Mouse (Mus musculus) CH12.LX (cell line): ENCODE data around the gene Cep97. TPM values are rescaled to one million over a fixed set of nuclear protein-coding genes. Genes with fewer than 3 reads are reported as not detected.
A peak's percentile ranks its signal among the peaks of the same experiment; 100 is the strongest.

Experiments used
- DNase-seq: peaks from one replicate; pipeline ENCODE4 v3.0.0-alpha.2; 2013; ENCODE audit errors: extremely low read depth
- H3K27ac ChIP-seq: 2 replicates; pipeline ENCODE4 v1.5.1; 2012; ENCODE audit warnings: low read depth, mild to moderate bottlenecking, control low read depth, moderate library complexity; ENCODE audit not compliant: insufficient read depth
- H3K27me3 ChIP-seq: replicated peaks from 2 replicates; pipeline ENCODE3; 2012; ENCODE audit warnings: inconsistent platforms
- H3K36me3 ChIP-seq, 2 experiments: replicated peaks in 1 of 2; 2 replicates each; pipeline versions ENCODE3 to v1.6.1; 2012; ENCODE audit warnings: inconsistent platforms in 1 of 2, low read length in 1 of 2, mild to moderate bottlenecking in 1 of 2, mixed read lengths in 1 of 2, moderate library complexity in 1 of 2; ENCODE audit not compliant: control insufficient read depth in 1 of 2, insufficient read depth in 1 of 2
- H3K4me1 ChIP-seq, 2 experiments: 2 replicates each; pipeline ENCODE4 v1.6.1; 2012; ENCODE audit warnings: inconsistent platforms in 1 of 2, moderate library complexity in 1 of 2; ENCODE audit not compliant: insufficient read depth in 2 of 2, control insufficient read depth in 1 of 2
- H3K4me2 ChIP-seq: 2 replicates; pipeline ENCODE4 v1.6.1; 2012; ENCODE audit warnings: low read depth, mild to moderate bottlenecking, control low read depth; ENCODE audit not compliant: poor library complexity, insufficient read depth, severe bottlenecking
- H3K4me3 ChIP-seq, 3 experiments: fragments of 150-350 bp in 1 of 3; sonication (generic) in 1 of 3; replicated peaks in 1 of 3; 2 replicates each; pipeline versions ENCODE3 to v1.5.1; 2011 to 2012; ENCODE audit warnings: low read depth in 2 of 3, low read length in 2 of 3, mild to moderate bottlenecking in 2 of 3, moderate library complexity in 2 of 3, control low read depth in 1 of 3, improper control_type of control experiment in 1 of 3, inconsistent platforms in 1 of 3, mixed read lengths in 1 of 3; ENCODE audit not compliant: poor library complexity in 1 of 3
- H3K79me2 ChIP-seq: replicated peaks from 2 replicates; pipeline ENCODE4 v1.6.1; 2012; ENCODE audit warnings: mild to moderate bottlenecking, moderate library complexity; ENCODE audit not compliant: control insufficient read depth, poor library complexity, insufficient read depth, severe bottlenecking; ENCODE audit errors: extremely low read depth
- H3K9ac ChIP-seq: 2 replicates; pipeline ENCODE4 v1.6.1; 2012; ENCODE audit warnings: low read depth, mild to moderate bottlenecking, control low read depth, moderate library complexity; ENCODE audit not compliant: insufficient read depth
- H3K9me3 ChIP-seq: replicated peaks from 2 replicates; pipeline ENCODE3; 2012; ENCODE audit warnings: low read length, inconsistent platforms, mixed read lengths
- BHLHE40 ChIP-seq: IDR thresholded peaks from 2 replicates; pipeline ENCODE4 v1.6.1; 2011; ENCODE audit warnings: mild to moderate bottlenecking, low read depth, low read length, improper control_type of control experiment
- CHD1 ChIP-seq: IDR thresholded peaks from 2 replicates; pipeline ENCODE4 v1.6.1; 2012; ENCODE audit warnings: low read depth, low read length, improper control_type of control experiment, inconsistent platforms
- CHD2 ChIP-seq: IDR thresholded peaks from 2 replicates; pipeline ENCODE4 v1.6.1; 2011; ENCODE audit warnings: low read length, improper control_type of control experiment
- CTCF ChIP-seq, 2 experiments: IDR thresholded peaks in 1 of 2; conservative IDR thresholded peaks in 1 of 2; 2 replicates each; pipeline ENCODE4 v1.5.1; 2011 to 2012; ENCODE audit warnings: low read depth in 2 of 2, low read length in 2 of 2, improper control_type of control experiment in 1 of 2, inconsistent platforms in 1 of 2, mild to moderate bottlenecking in 1 of 2, moderate library complexity in 1 of 2
- E2F4 ChIP-seq: IDR thresholded peaks from 2 replicates; pipeline ENCODE4 v1.6.1; 2011; ENCODE audit warnings: low read depth, low read length, improper control_type of control experiment; ENCODE audit not compliant: insufficient replicate concordance
- ELF1 ChIP-seq: IDR thresholded peaks from 2 replicates; pipeline ENCODE4 v1.6.1; 2014; ENCODE audit warnings: low read depth, mild to moderate bottlenecking, inconsistent platforms, low read length, improper control_type of control experiment
- EP300 ChIP-seq: IDR thresholded peaks from 2 replicates; pipeline ENCODE4 v1.6.1; 2011; ENCODE audit warnings: low read length, improper control_type of control experiment
- ETS1 ChIP-seq: conservative IDR thresholded peaks from 2 replicates; pipeline ENCODE4 v1.6.1; 2012; ENCODE audit warnings: low read depth, mild to moderate bottlenecking, inconsistent platforms, low read length, improper control_type of control experiment, moderate library complexity
- GABPA ChIP-seq: IDR thresholded peaks from 2 replicates; pipeline ENCODE4 v1.6.1; 2012; ENCODE audit warnings: low read depth, low read length, improper control_type of control experiment, inconsistent platforms; ENCODE audit not compliant: insufficient replicate concordance
- HCFC1 ChIP-seq: IDR thresholded peaks from 2 replicates; pipeline ENCODE4 v1.6.1; 2012; ENCODE audit warnings: low read depth, mild to moderate bottlenecking, inconsistent platforms, low read length, improper control_type of control experiment
- IRF4 ChIP-seq: IDR thresholded peaks from 2 replicates; pipeline ENCODE4 v1.6.1; 2014; ENCODE audit warnings: low read depth, mild to moderate bottlenecking, inconsistent platforms, low read length, improper control_type of control experiment
- JUN ChIP-seq: IDR thresholded peaks from 2 replicates; pipeline ENCODE4 v1.6.1; 2011; ENCODE audit warnings: low read depth, mild to moderate bottlenecking, low read length, improper control_type of control experiment, moderate library complexity; ENCODE audit not compliant: insufficient read depth
- JUND ChIP-seq: conservative IDR thresholded peaks from 2 replicates; pipeline ENCODE4 v1.6.1; 2011; ENCODE audit warnings: low read depth, low read length, improper control_type of control experiment
- KAT2A ChIP-seq: IDR thresholded peaks from 2 replicates; pipeline ENCODE4 v1.6.1; 2012; ENCODE audit warnings: low read length, improper control_type of control experiment, inconsistent platforms; ENCODE audit not compliant: insufficient replicate concordance
- MAFK ChIP-seq: IDR thresholded peaks from 2 replicates; pipeline ENCODE4 v1.6.1; 2011; ENCODE audit warnings: low read length, improper control_type of control experiment; ENCODE audit not compliant: insufficient replicate concordance
- MAX ChIP-seq: IDR thresholded peaks from 2 replicates; pipeline ENCODE4 v1.6.1; 2011; ENCODE audit warnings: low read length, improper control_type of control experiment
- MAZ ChIP-seq: IDR thresholded peaks from 2 replicates; pipeline ENCODE4 v1.6.1; 2012; ENCODE audit warnings: low read depth, mild to moderate bottlenecking, inconsistent platforms, low read length, improper control_type of control experiment, moderate library complexity
- MEF2A ChIP-seq: IDR thresholded peaks from 2 replicates; pipeline ENCODE4 v1.6.1; 2014; ENCODE audit warnings: low read depth, mild to moderate bottlenecking, inconsistent platforms, low read length, improper control_type of control experiment, borderline replicate concordance
- MXI1 ChIP-seq: IDR thresholded peaks from 2 replicates; pipeline ENCODE4 v1.6.1; 2011; ENCODE audit warnings: mild to moderate bottlenecking, low read depth, low read length, improper control_type of control experiment
- MYC ChIP-seq: IDR thresholded peaks from 2 replicates; pipeline ENCODE4 v1.6.1; 2011; ENCODE audit warnings: low read depth, mild to moderate bottlenecking, improper control_type of control experiment, low read length
- NELFE ChIP-seq: IDR thresholded peaks from 2 replicates; pipeline ENCODE4 v1.6.1; 2011; ENCODE audit warnings: low read depth, low read length, improper control_type of control experiment
- NRF1 ChIP-seq: IDR thresholded peaks from 2 replicates; pipeline ENCODE4 v1.6.1; 2014; ENCODE audit warnings: low read depth, mild to moderate bottlenecking, inconsistent platforms, low read length, improper control_type of control experiment, moderate library complexity
- PAX5 ChIP-seq: IDR thresholded peaks from 2 replicates; pipeline ENCODE4 v1.6.1; 2012; ENCODE audit warnings: low read length, inconsistent platforms, mixed read lengths
- POLR2A ChIP-seq: IDR thresholded peaks from 2 replicates; pipeline ENCODE4 v1.6.1; 2011; ENCODE audit warnings: low read depth, mild to moderate bottlenecking, improper control_type of control experiment, low read length
- POLR2AphosphoS2 ChIP-seq: IDR thresholded peaks from 2 replicates; pipeline ENCODE4 v1.6.1; 2011; ENCODE audit warnings: low read depth, low read length, improper control_type of control experiment
- RAD21 ChIP-seq: IDR thresholded peaks from 2 replicates; pipeline ENCODE4 v1.6.1; 2011; ENCODE audit warnings: low read depth, mild to moderate bottlenecking, low read length, improper control_type of control experiment, moderate library complexity
- RCOR1 ChIP-seq: conservative IDR thresholded peaks from 2 replicates; pipeline ENCODE4 v1.6.1; 2012; ENCODE audit warnings: low read depth, mild to moderate bottlenecking, inconsistent platforms, low read length, improper control_type of control experiment
- SIN3A ChIP-seq: IDR thresholded peaks from 2 replicates; pipeline ENCODE4 v1.6.1; 2012; ENCODE audit warnings: low read length, improper control_type of control experiment, inconsistent platforms
- SMC3 ChIP-seq: IDR thresholded peaks from 2 replicates; pipeline ENCODE4 v1.6.1; 2011; ENCODE audit warnings: low read depth, low read length, improper control_type of control experiment
- TBP ChIP-seq: conservative IDR thresholded peaks from 2 replicates; pipeline ENCODE4 v1.6.1; 2011; ENCODE audit warnings: low read depth, low read length, improper control_type of control experiment
- TCF12 ChIP-seq: IDR thresholded peaks from 2 replicates; pipeline ENCODE4 v1.6.1; 2014; ENCODE audit warnings: low read depth, mild to moderate bottlenecking, inconsistent platforms, low read length, improper control_type of control experiment
- UBTF ChIP-seq: IDR thresholded peaks from 2 replicates; pipeline ENCODE4 v1.6.1; 2012; ENCODE audit warnings: low read depth, mild to moderate bottlenecking, inconsistent platforms, low read length, improper control_type of control experiment, moderate library complexity
- USF1 ChIP-seq: IDR thresholded peaks from 2 replicates; pipeline ENCODE4 v1.6.1; 2014; ENCODE audit warnings: low read depth, mild to moderate bottlenecking, inconsistent platforms, low read length, improper control_type of control experiment
- USF2 ChIP-seq: conservative IDR thresholded peaks from 2 replicates; pipeline ENCODE4 v1.6.1; 2011; ENCODE audit warnings: low read depth, low read length, improper control_type of control experiment
- ZC3H11A ChIP-seq: IDR thresholded peaks from 2 replicates; pipeline ENCODE4 v1.6.1; 2012; ENCODE audit warnings: low read depth, mild to moderate bottlenecking, inconsistent platforms, low read length, improper control_type of control experiment
- ZKSCAN1 ChIP-seq: IDR thresholded peaks from 2 replicates; pipeline ENCODE4 v1.6.1; 2012; ENCODE audit warnings: low read depth, inconsistent platforms, low read length, improper control_type of control experiment, borderline replicate concordance
- ZMIZ1 ChIP-seq: IDR thresholded peaks from 2 replicates; pipeline ENCODE4 v1.6.1; 2012; ENCODE audit warnings: low read depth, mild to moderate bottlenecking, inconsistent platforms, low read length, improper control_type of control experiment
- ZNF384 ChIP-seq: IDR thresholded peaks from 2 replicates; pipeline ENCODE4 v1.6.1; 2012; ENCODE audit warnings: low read depth, low read length, improper control_type of control experiment, inconsistent platforms
- dilution Hi-C: fragments of 300-500 bp; cut with MboI; formaldehyde crosslinking; loops from 2 replicates; pipeline ENCODE4 v1.14.3; 2020; ENCODE audit warnings: low sequenced_read_pairs; ENCODE audit not compliant: extremely low pct_unique_long_range_greater_than_20kb, extremely low pct_ligation_motif_present
- in situ Hi-C: fragments of 300-500 bp; cut with MboI; formaldehyde crosslinking; loops from 3 replicates; pipeline ENCODE4 v1.14.3; 2019; ENCODE audit warnings: low sequenced_read_pairs, low pct_ligation_motif_present, low pct_unique_long_range_greater_than_20kb, mixed read lengths
- polyA plus RNA-seq: library from polyadenylated mRNA; unstranded; fragments of >175 nt; gene quantifications from 2 replicates; pipeline ENCODE4 v1.2.1, GENCODE M21; 2012; ENCODE audit warnings: low read depth; ENCODE audit not compliant: insufficient read length
- total RNA-seq, 2 experiments: library from RNA; depleted of rRNA; stranded (reverse); fragments of 300-350 nt in 1 of 2; fragments of >200 nt in 1 of 2; gene quantifications; 2 replicates each; pipeline ENCODE4 v1.2.3; 2012 to 2014

Gene Cep97
- total and polyA plus RNA-seq, 3 experiments = 19.2 to 27.5 (median 24.9) TPM

- peaks cover 40 to 72% of the 10 kb centered on the region in 2 experiments for H3K36me3 ChIP-seq
- H3K4me1 ChIP-seq = peaks cover 0 to 9% of the 10 kb centered on the region in 2 experiments; a peak in 3 of 4 replicates
- no peaks in the 10 kb centered on the region for H3K27me3 ChIP-seq
- H3K27ac ChIP-seq = no peak overlapping the region
- H3K9me3 ChIP-seq = no peaks in the 10 kb centered on the region
- H3K79me2 ChIP-seq = peaks cover 19% of the 10 kb centered on the region
- TF ChIP-seq GABPA = no peak
- peak; percentile 80 for TF ChIP-seq ZC3H11A
- TF ChIP-seq CHD2 = no peak
- TF ChIP-seq JUND = peak; percentile 65
- no peak for TF ChIP-seq ZKSCAN1
- TF ChIP-seq USF2 = no peak
- peak; percentile 37; the same call in 1 of the 2 replicates for TF ChIP-seq MEF2A
- no peak for TF ChIP-seq RCOR1
- no peak for TF ChIP-seq EP300
- peak; percentile 77; the same call in 1 of the 2 replicates for TF ChIP-seq IRF4
- TF ChIP-seq ZMIZ1 = no peak
- no peak for TF ChIP-seq KAT2A
- peak; percentile 99 for TF ChIP-seq SMC3
- peak; percentile 70; the same call in 1 of the 2 replicates for TF ChIP-seq MYC
- no peak for TF ChIP-seq UBTF
- TF ChIP-seq NRF1 = no peak
- no peak for TF ChIP-seq POLR2AphosphoS2
- no peak for TF ChIP-seq HCFC1
- no peak for TF ChIP-seq TBP
- TF ChIP-seq TCF12 = no peak
- TF ChIP-seq MAFK = no peak
- peak; percentile 51; the same call in 1 of the 2 replicates for TF ChIP-seq ZNF384
- no peak; the same call in 1 of the 2 replicates for TF ChIP-seq ELF1
- TF ChIP-seq ETS1 = no peak
- TF ChIP-seq NELFE = peak; percentile 85; the same call in 1 of the 2 replicates
- no peak for TF ChIP-seq USF1
- no peak for TF ChIP-seq SIN3A
- peak; percentile 44; the same call in 1 of the 2 replicates for TF ChIP-seq E2F4
- TF ChIP-seq MXI1 = no peak
- no peak for TF ChIP-seq MAX
- TF ChIP-seq BHLHE40 = no peak
- peak; percentile 98 to 100 for TF ChIP-seq CTCF (conservative IDR thresholded peaks at IDR 0.05 in 1 of 2, IDR thresholded peaks at IDR 0.05 in 1 of 2; ENCODE audit: low read depth in 2 of 2, low read length in 2 of 2)
- TF ChIP-seq MAZ = no peak
- no peak for TF ChIP-seq POLR2A
- no peak for TF ChIP-seq CHD1
- no peak; the same call in 1 of the 2 replicates for TF ChIP-seq JUN
- no peak for TF ChIP-seq PAX5
- TF ChIP-seq RAD21 = peak; percentile 72
- no peak overlapping the region; the same call in 1 of the 2 replicates for H3K9ac ChIP-seq
- H3K4me2 ChIP-seq = peak overlapping the region; percentile 64; the same call in 1 of the 2 replicates
- DNase-seq = peak; percentile 88
- in situ Hi-C loops (loop anchor here (25.0 kb wide), 1 partner anchor 726 kb away; no protein-coding TSS in a partner anchor), dilution Hi-C loops (no loop called here)
- no peak overlapping the region for H3K4me3 ChIP-seq
Measured at GRCm38 (mm10) chr16:55863149-55863815, 71.4 kb downstream of the Cep97 start.
